Mouse (Mus musculus) central nervous system, embryonic 18 days (tissue): ENCODE measurements around the gene Kdm5a. TPM values are rescaled to one million over a fixed set of nuclear protein-coding genes. Genes with fewer than 3 reads are reported as not detected.

Source experiments
- polyA plus RNA-seq: library from polyadenylated mRNA; depleted of rRNA; stranded (reverse); fragments of >200 nt; gene quantifications from 2 replicates; pipeline ENCODE4 v1.2.3, GENCODE M21; 2012; rRNA removed

Kdm5a gene
- polyA plus RNA-seq = 10.9 and 11.4 TPM in 2 replicates

DNA sequence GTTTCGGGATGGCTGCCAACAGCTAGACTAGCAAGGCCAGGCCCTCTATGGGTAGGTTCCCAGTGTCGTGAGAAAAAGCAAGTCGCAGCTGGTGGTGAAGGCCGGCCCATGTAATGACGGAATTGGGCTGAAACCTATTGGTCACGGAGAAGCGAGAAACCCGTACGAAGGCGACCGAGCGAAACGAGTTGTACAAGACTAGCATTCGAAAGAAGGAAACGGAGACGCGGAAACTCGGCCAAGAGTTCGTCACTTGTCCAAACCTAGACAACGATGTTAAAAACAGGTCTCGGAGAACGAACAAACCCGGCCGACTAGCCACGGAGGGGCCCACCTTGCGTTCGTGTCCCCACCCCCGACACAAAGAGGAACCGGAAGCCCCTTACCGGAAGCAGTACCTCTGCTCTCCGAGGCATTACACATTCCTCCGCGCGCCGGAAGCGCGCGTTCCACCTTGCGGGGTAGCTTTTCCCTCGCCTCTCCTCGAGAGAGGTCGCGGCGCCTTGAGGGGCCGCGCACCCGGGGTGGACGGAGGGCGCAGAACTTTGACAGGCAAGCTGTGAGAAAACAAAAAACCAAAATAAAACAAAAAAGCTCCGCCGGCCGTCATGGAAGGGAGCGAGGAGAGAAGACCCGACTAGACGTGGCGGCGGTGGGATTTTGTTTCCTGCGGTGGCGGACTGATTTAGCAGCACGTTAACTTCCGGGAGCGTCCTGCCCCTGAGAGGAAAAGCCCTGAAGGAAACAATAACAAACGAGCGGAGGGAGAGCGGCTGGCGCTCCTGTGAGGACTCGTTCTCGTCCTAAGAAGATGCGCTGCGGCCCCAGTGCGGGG, at the start of gene Kdm5a, which contains the start of gene Ccdc77:
Kdm5a (plus strand) TSS at position 437 of the 835 bp plus-strand sequence.
Ccdc77 (minus strand) TSS at position 687 of the 835 bp plus-strand sequence.

DNA sequence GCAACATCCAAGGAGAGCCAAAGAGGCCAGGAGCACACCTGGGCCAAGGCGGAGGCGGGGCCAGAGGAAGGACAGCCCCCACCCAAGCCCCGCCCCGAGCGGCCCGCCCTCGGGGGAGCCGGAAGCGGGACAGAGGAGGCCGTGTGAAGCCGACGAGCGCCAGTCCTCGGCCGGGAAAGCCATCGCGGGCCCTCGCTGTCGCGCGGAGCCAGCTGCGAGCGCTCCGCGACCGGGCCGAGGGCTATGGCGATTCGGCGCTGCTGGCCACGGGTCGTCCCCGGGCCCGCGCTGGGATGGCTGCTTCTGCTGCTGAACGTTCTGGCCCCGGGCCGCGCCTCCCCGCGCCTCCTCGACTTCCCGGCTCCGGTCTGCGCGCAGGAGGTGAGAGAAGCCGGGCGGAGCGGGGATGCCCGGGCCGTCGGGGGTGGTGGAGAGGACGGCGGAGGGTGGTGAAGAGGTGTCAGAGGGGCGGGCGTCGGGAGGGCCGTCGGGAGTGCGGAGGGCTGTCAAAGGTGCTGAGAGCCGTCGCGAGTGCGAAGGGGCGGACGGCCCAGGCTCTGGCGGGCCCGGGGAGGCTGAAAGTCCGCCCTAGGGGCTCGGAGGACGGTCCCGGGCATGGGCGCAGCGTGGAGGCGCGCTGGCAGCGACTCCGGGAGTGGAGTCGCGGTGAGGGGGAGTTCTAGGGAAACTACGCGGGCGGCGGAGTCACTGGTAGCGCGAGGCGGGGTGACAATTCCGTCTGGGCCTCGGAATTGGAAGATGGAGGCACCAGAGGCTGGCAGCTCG, 99.4 kb downstream of the Kdm5a start, which contains the start of gene Il17ra:
Il17ra (plus strand) TSS at position 162 of the 786 bp plus-strand sequence.

DNA sequence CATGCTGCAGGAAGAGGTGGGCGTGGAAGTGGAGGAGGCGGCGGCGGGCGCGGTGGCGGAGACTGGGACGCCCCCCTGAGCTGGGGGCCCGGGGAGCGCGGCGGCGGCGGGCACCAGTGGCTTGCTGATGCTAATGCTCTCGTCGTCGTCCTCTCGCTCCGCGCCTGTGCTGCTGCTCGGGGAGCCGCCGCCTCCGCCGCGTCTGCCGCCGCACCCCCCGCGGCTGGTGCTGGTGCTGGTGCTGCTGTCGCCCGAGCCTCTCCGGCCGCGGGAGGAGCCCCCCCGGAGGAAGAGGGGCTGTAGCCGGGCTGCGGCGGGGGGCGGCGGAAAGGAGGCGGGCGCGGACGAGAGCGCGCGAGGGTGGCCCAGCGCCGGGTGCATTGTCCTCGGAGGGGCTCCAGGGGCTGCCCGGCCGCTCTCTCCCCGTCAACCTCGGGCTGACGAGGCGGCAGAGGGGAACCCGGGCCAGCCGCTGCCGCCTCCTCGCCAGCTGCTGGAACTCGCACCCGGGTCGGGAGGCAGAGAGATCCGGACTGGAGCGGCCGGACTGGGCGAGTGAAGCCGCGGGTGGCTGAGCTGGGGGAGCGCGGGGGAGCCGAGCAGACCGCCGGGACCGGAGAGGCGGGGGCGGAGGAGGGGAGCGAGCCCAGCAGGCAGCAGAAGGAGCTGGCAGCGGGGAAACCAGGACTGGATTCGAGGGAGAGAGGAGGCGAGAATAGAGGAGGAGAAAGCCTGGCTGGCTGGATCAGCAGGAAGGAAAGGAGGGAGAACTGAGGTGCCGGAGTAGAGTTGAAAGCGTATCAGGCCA, 129.7 kb downstream of the Kdm5a start, which contains the start of gene Tmem121b:
Tmem121b (minus strand) TSS at position 434 of the 808 bp plus-strand sequence.

Other genes starting within 250 kb of the Kdm5a start
- gene D330020A13Rik, start 69.8 kb upstream of the Kdm5a start, polyA plus RNA-seq = 0.12 and 0.17 TPM in 2 replicates
- gene B4galnt3, start 69.6 kb upstream of the Kdm5a start, polyA plus RNA-seq = 0.34 and 0.87 TPM in 2 replicates
- 8.5 and 10.0 TPM in 2 replicates for gene Ccdc77, start 250 bp downstream of the Kdm5a start, polyA plus RNA-seq
- gene Il17ra, start 99.1 kb downstream of the Kdm5a start, polyA plus RNA-seq = 3.5 and 3.7 TPM in 2 replicates
- gene Tmem121b, start 129.7 kb downstream of the Kdm5a start, polyA plus RNA-seq = 12.2 and 14.2 TPM in 2 replicates
- 27.3 and 30.2 TPM in 2 replicates for gene Hdhd5, start 167.2 kb downstream of the Kdm5a start, polyA plus RNA-seq